Mouse (Mus musculus): ENCODE results near the gene Tep1. TPM values are rescaled to one million over a fixed set of nuclear protein-coding genes. Genes with fewer than 3 reads are reported as not detected.

Tep1 gene
- polyA plus RNA-seq, 1 experiment from 2014 or later, result 5.6 TPM

DNA sequence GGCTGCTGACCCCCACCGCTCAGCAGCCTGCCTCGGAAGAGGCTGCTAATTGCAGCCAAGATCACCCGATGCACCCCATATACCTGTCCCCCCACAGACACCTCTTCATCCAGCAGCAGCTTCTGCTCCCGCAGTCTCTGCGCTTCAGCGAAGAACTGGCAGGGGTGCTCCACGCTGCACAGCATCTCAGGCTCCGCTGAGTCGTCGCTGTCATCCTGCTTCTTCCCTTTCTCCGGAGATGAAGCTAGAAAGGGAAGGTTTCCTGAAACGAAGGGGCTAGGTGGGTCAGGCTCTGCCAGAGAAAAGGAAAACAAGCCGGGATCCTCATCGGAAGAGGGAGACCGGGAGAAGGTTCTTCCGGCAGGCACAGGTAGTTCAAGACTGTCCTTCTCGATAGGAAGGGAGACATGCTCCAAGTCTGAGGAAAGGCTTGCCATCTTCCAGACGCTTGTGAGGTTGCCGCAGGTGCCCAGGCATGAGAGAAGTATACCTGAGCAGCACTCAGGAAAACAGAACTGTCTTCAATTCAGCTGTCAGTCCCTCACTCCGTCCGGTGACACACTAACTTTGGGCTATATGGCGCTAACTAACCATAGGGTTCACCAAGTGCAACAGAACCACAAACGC is 26.5 kb upstream of the Tep1 start:
- WGBS, result 19% methylated on average over 23 of the region's 23 CpGs
- Histone ChIP-seq H3K27me3 (ENCODE audit: control insufficient read depth, insufficient read depth, low read length) (peaks cover 6% of the 10 kb centered on the region), H3K9me3 (replicated peaks; ENCODE audit: control insufficient read depth, low read length) (no peaks in the 10 kb centered on the region), H3K27ac (ENCODE audit: low read length) (no peak overlapping the region), H3K36me3 (ENCODE audit: control insufficient read depth, insufficient read depth) (no peaks in the 10 kb centered on the region), H3K4me1 (ENCODE audit: control insufficient read depth, insufficient read depth, low read length) (peaks cover 10% of the 10 kb centered on the region), H3K4me3 (ENCODE audit: low read length) (peak overlapping the region; percentile 55), H3K4me2 (ENCODE audit: low read depth, low read length) (peak overlapping the region; percentile 86), H3K9ac (ENCODE audit: low read length) (peak overlapping the region; percentile 61)
- ATAC-seq (replicated peaks; ENCODE audit: extremely low read depth, insufficient read depth, low FRiP score), result no peak

DNA sequence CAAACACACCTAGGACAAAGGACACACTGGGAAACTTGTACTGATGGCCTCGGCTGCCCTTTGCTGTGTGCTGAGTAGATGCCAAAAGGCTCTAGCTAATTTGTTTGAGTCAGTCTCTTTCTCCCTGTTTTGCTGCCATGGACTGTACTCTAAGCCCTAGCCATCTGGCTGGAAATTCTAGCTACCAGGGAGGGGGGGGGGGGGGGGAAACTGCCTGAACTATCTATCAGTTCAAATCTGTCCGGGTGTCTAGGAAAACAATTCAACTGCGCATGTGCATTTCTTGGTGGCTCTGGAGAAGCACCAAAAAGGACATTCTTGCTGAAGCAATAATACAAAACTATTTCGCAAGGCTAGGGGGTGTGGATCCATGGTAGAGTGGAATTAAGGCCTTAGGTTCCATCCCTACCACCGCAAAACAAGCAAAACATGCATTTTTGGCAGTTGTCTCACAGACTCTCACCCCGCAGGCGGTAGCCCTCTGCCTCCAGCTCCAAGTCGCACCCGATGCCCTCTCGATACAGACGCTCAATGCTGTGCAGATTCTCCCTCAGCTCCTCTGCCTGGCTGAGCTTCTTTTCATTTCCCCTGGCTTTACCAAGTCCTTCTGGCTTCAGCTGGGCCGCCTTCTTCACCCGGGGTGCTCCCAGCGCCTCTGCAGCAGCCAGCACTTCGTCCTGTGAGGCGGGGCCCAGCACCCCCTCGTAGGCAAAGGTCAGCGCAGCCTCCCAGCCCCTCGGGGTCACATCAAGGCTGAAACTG is 25.8 kb upstream of the Tep1 start:
- Histone ChIP-seq H3K27ac (ENCODE audit: low read length) (no peak overlapping the region), H3K9ac (ENCODE audit: low read length) (peak overlapping the region; percentile 61), H3K9me3 (replicated peaks; ENCODE audit: control insufficient read depth, low read length) (no peaks in the 10 kb centered on the region), H3K27me3 (ENCODE audit: control insufficient read depth, insufficient read depth, low read length) (peaks cover 6% of the 10 kb centered on the region), H3K4me2 (ENCODE audit: low read depth, low read length) (peak overlapping the region; percentile 86), H3K4me3 (ENCODE audit: low read length) (peak overlapping the region; percentile 55), H3K4me1 (ENCODE audit: control insufficient read depth, insufficient read depth, low read length) (peaks cover 10% of the 10 kb centered on the region), H3K36me3 (ENCODE audit: control insufficient read depth, insufficient read depth) (no peaks in the 10 kb centered on the region)
- 17% methylated on average over 19 of the region's 19 CpGs for WGBS
- ATAC-seq (replicated peaks; ENCODE audit: extremely low read depth, insufficient read depth, low FRiP score), result no peak; the same call in 1 of the 2 replicates

DNA sequence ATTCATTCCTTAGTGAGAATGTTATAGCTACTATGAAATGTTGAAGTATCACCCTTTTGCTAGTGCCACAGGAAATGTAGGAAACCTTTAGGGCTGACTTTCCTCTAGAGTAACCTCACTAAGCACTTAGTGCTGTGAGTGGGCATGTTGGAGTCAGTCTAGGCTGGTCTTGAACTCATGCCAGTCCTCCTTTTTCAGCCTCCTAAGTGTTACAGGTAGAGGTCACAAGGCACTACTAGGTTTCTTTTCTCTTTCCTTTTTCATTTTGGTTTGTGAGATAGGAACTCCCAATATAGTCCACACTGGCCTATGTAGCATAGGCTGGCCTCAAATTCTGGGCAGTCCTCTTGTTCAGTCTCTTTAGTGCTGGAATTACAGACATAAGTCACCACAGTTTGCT is 25.0 kb upstream of the Tep1 start:
- no peak for ATAC-seq (replicated peaks; ENCODE audit: extremely low read depth, insufficient read depth, low FRiP score)
- H3K27ac ChIP-seq (ENCODE audit: low read length), result no peak overlapping the region
- no peaks in the 10 kb centered on the region for H3K36me3 ChIP-seq (ENCODE audit: control insufficient read depth, insufficient read depth)
- no peak overlapping the region for H3K4me3 ChIP-seq (ENCODE audit: low read length)
- no peaks in the 10 kb centered on the region for H3K9me3 ChIP-seq (replicated peaks; ENCODE audit: control insufficient read depth, low read length)
- peaks cover 10% of the 10 kb centered on the region for H3K4me1 ChIP-seq (ENCODE audit: control insufficient read depth, insufficient read depth, low read length)
- no peak overlapping the region for H3K9ac ChIP-seq (ENCODE audit: low read length)
- no peak overlapping the region for H3K4me2 ChIP-seq (ENCODE audit: low read depth, low read length)
- H3K27me3 ChIP-seq (ENCODE audit: control insufficient read depth, insufficient read depth, low read length), result peaks cover 6% of the 10 kb centered on the region

DNA sequence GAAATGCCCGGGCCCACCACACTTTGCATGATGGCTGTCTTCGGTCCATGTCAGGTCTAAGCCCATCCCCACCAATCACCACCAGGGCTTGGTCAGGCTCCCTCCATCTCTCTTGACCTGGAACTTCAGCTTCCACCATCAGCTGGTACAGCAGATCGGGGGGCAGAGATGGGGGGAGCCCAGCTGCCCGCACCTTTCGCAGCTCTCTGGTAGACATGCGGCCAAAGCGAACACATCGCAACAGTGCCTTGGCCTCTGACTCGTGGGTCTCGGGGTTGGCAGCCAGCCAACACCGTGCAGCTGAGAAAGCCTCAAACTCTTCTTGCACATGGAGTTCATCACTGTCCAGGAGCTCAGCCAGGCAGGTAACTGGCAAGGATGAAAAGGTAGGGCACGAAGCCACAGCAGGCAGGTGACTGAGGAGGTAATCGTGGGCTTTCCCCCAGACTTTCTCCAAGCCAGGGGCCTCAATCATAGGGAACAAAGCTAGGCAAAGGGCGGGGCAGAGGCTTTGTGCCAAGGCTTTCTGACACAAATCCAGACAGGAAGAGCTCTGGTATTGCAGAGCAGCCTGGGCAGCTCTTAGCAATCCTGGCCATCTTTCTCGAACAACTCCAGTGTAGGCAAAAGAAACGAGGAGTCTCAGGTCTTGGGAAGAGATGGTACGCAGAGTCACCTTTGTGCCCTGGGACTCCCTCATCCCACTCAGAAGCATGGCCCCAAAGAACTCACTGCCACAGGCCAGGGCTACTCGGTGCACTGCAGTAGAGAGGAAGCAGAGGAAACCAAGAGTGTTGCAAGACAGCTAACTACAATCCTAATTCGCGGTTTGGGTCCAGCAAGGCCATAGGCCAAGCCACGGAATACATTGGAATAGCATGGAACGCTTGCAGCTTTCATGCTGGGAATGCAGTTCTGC is 22.4 kb upstream of the Tep1 start:
- no peak; the same call in 1 of the 2 replicates for ATAC-seq (replicated peaks; ENCODE audit: extremely low read depth, insufficient read depth, low FRiP score)
- Histone ChIP-seq H3K9ac (ENCODE audit: low read length) (no peak overlapping the region), H3K36me3 (ENCODE audit: control insufficient read depth, insufficient read depth) (no peaks in the 10 kb centered on the region), H3K9me3 (replicated peaks; ENCODE audit: control insufficient read depth, low read length) (no peaks in the 10 kb centered on the region), H3K27me3 (ENCODE audit: control insufficient read depth, insufficient read depth, low read length) (peaks cover 6% of the 10 kb centered on the region), H3K4me3 (ENCODE audit: low read length) (no peak overlapping the region), H3K4me1 (ENCODE audit: control insufficient read depth, insufficient read depth, low read length) (peaks cover 10% of the 10 kb centered on the region), H3K4me2 (ENCODE audit: low read depth, low read length) (0 out of 2 replicates have a peak overlapping the region, but pooled peaks have one; percentile 6), H3K27ac (ENCODE audit: low read length) (no peak overlapping the region)
- 72% methylated on average over 22 of the region's 22 CpGs for WGBS

- H3K36me3 ChIP-seq (ENCODE audit: control insufficient read depth, insufficient read depth), result no peaks in the 10 kb centered on the region
- no peaks in the 10 kb centered on the region for H3K9me3 ChIP-seq (replicated peaks; ENCODE audit: control insufficient read depth, low read length)
- no peak for ATAC-seq (replicated peaks; ENCODE audit: extremely low read depth, insufficient read depth, low FRiP score)
- WGBS, result 83% methylated on average over 7 of the region's 7 CpGs
- H3K27ac ChIP-seq (ENCODE audit: low read length), result no peak overlapping the region
- no peak overlapping the region for H3K4me3 ChIP-seq (ENCODE audit: low read length)
- H3K4me2 ChIP-seq (ENCODE audit: low read depth, low read length), result no peak overlapping the region
- H3K4me1 ChIP-seq (ENCODE audit: control insufficient read depth, insufficient read depth, low read length), result peaks cover 10% of the 10 kb centered on the region
- no peak overlapping the region for H3K9ac ChIP-seq (ENCODE audit: low read length)
- peaks cover 6% of the 10 kb centered on the region for H3K27me3 ChIP-seq (ENCODE audit: control insufficient read depth, insufficient read depth, low read length)
Measured at GRCm38 (mm10) chr14:50892091-50892490, 21.7 kb upstream of the Tep1 start.

DNA sequence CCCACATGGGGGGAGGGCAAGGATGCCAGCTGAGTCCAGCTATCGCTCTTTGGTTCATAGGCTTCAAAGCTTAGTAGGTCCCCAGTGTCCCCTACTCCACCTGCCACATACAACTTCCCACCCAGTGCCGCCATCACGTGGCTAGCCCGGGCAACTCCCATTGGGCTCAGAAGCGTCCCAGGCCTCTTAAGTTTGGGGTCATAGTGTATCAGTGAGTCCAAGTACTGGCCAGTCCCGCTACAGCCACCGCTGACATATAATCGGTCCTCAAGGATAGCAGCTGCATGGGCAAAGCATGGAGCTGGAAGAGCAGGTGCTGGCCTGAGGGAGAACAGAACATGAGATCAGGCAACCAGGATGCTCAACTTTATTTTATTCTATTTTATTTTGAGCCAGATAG is 21.3 kb upstream of the Tep1 start:
- Histone ChIP-seq H3K4me2 (ENCODE audit: low read depth, low read length) (no peak overlapping the region), H3K4me3 (ENCODE audit: low read length) (no peak overlapping the region), H3K36me3 (ENCODE audit: control insufficient read depth, insufficient read depth) (no peaks in the 10 kb centered on the region), H3K9ac (ENCODE audit: low read length) (no peak overlapping the region), H3K4me1 (ENCODE audit: control insufficient read depth, insufficient read depth, low read length) (peaks cover 8% of the 10 kb centered on the region), H3K27me3 (ENCODE audit: control insufficient read depth, insufficient read depth, low read length) (peaks cover 6% of the 10 kb centered on the region), H3K9me3 (replicated peaks; ENCODE audit: control insufficient read depth, low read length) (no peaks in the 10 kb centered on the region), H3K27ac (ENCODE audit: low read length) (no peak overlapping the region)
- 85% methylated on average over 8 of the region's 8 CpGs for WGBS
- no peak for ATAC-seq (replicated peaks; ENCODE audit: extremely low read depth, insufficient read depth, low FRiP score)

GRCm38 (mm10) chr14:50876236-50876950 is 6.0 kb upstream of the Tep1 start:
- no peak overlapping the region for H3K4me3 ChIP-seq (ENCODE audit: low read length)
- no peaks in the 10 kb centered on the region for H3K27me3 ChIP-seq (ENCODE audit: control insufficient read depth, insufficient read depth, low read length)
- H3K36me3 ChIP-seq (ENCODE audit: control insufficient read depth, insufficient read depth), result no peaks in the 10 kb centered on the region
- H3K27ac ChIP-seq (ENCODE audit: low read length), result no peak overlapping the region
- ATAC-seq (replicated peaks; ENCODE audit: extremely low read depth, insufficient read depth, low FRiP score), result no peak
- H3K9me3 ChIP-seq (replicated peaks; ENCODE audit: control insufficient read depth, low read length), result no peaks in the 10 kb centered on the region
- H3K4me2 ChIP-seq (ENCODE audit: low read depth, low read length), result no peak overlapping the region
- 85% methylated on average over 6 of the region's 6 CpGs for WGBS
- H3K4me1 ChIP-seq (ENCODE audit: control insufficient read depth, insufficient read depth, low read length), result no peaks in the 10 kb centered on the region
- no peak overlapping the region for H3K9ac ChIP-seq (ENCODE audit: low read length)

- no peak for ATAC-seq (replicated peaks; ENCODE audit: extremely low read depth, insufficient read depth, low FRiP score)
- Histone ChIP-seq H3K9ac (ENCODE audit: low read length) (no peak overlapping the region), H3K4me1 (ENCODE audit: control insufficient read depth, insufficient read depth, low read length) (0 out of 2 replicates have a peak, but pooled peaks cover 3% of the 10 kb centered on the region), H3K36me3 (ENCODE audit: control insufficient read depth, insufficient read depth) (no peaks in the 10 kb centered on the region), H3K27me3 (ENCODE audit: control insufficient read depth, insufficient read depth, low read length) (no peaks in the 10 kb centered on the region), H3K9me3 (replicated peaks; ENCODE audit: control insufficient read depth, low read length) (no peaks in the 10 kb centered on the region), H3K4me3 (ENCODE audit: low read length) (no peak overlapping the region), H3K4me2 (ENCODE audit: low read depth, low read length) (no peak overlapping the region), H3K27ac (ENCODE audit: low read length) (no peak overlapping the region)
- WGBS, result 76% methylated on average over 6 of the region's 6 CpGs
Measured at GRCm38 (mm10) chr14:50875591-50876230, 5.4 kb upstream of the Tep1 start.
